Mouse (Mus musculus) CH12.LX (cell line): ENCODE data around the gene Rbks. TPM values are rescaled to one million over a fixed set of nuclear protein-coding genes. Genes with fewer than 3 reads are reported as not detected.

Experiments
- DNase-seq: peaks from one replicate; pipeline ENCODE4 v3.0.0-alpha.2; 2013; ENCODE audit errors: extremely low read depth
- H3K27ac ChIP-seq: 2 replicates; pipeline ENCODE4 v1.5.1; 2012; ENCODE audit warnings: low read depth, mild to moderate bottlenecking, control low read depth, moderate library complexity; ENCODE audit not compliant: insufficient read depth
- H3K27me3 ChIP-seq: replicated peaks from 2 replicates; pipeline ENCODE3; 2012; ENCODE audit warnings: inconsistent platforms
- H3K36me3 ChIP-seq, 2 experiments: replicated peaks in 1 of 2; 2 replicates each; pipeline versions ENCODE3 to v1.6.1; 2012; ENCODE audit warnings: inconsistent platforms in 1 of 2, low read length in 1 of 2, mild to moderate bottlenecking in 1 of 2, mixed read lengths in 1 of 2, moderate library complexity in 1 of 2; ENCODE audit not compliant: control insufficient read depth in 1 of 2, insufficient read depth in 1 of 2
- H3K4me1 ChIP-seq, 2 experiments: 2 replicates each; pipeline ENCODE4 v1.6.1; 2012; ENCODE audit warnings: inconsistent platforms in 1 of 2, moderate library complexity in 1 of 2; ENCODE audit not compliant: insufficient read depth in 2 of 2, control insufficient read depth in 1 of 2
- H3K4me2 ChIP-seq: 2 replicates; pipeline ENCODE4 v1.6.1; 2012; ENCODE audit warnings: low read depth, mild to moderate bottlenecking, control low read depth; ENCODE audit not compliant: poor library complexity, insufficient read depth, severe bottlenecking
- H3K4me3 ChIP-seq, 3 experiments: fragments of 150-350 bp in 1 of 3; sonication (generic) in 1 of 3; replicated peaks in 1 of 3; 2 replicates each; pipeline versions ENCODE3 to v1.5.1; 2011 to 2012; ENCODE audit warnings: low read depth in 2 of 3, low read length in 2 of 3, mild to moderate bottlenecking in 2 of 3, moderate library complexity in 2 of 3, control low read depth in 1 of 3, improper control_type of control experiment in 1 of 3, inconsistent platforms in 1 of 3, mixed read lengths in 1 of 3; ENCODE audit not compliant: poor library complexity in 1 of 3
- H3K79me2 ChIP-seq: replicated peaks from 2 replicates; pipeline ENCODE4 v1.6.1; 2012; ENCODE audit warnings: mild to moderate bottlenecking, moderate library complexity; ENCODE audit not compliant: control insufficient read depth, poor library complexity, insufficient read depth, severe bottlenecking; ENCODE audit errors: extremely low read depth
- H3K9ac ChIP-seq: 2 replicates; pipeline ENCODE4 v1.6.1; 2012; ENCODE audit warnings: low read depth, mild to moderate bottlenecking, control low read depth, moderate library complexity; ENCODE audit not compliant: insufficient read depth
- H3K9me3 ChIP-seq: replicated peaks from 2 replicates; pipeline ENCODE3; 2012; ENCODE audit warnings: low read length, inconsistent platforms, mixed read lengths
- BHLHE40 ChIP-seq: IDR thresholded peaks from 2 replicates; pipeline ENCODE4 v1.6.1; 2011; ENCODE audit warnings: mild to moderate bottlenecking, low read depth, low read length, improper control_type of control experiment
- CHD1 ChIP-seq: IDR thresholded peaks from 2 replicates; pipeline ENCODE4 v1.6.1; 2012; ENCODE audit warnings: low read depth, low read length, improper control_type of control experiment, inconsistent platforms
- CTCF ChIP-seq, 2 experiments: IDR thresholded peaks in 1 of 2; conservative IDR thresholded peaks in 1 of 2; 2 replicates each; pipeline ENCODE4 v1.5.1; 2011 to 2012; ENCODE audit warnings: low read depth in 2 of 2, low read length in 2 of 2, improper control_type of control experiment in 1 of 2, inconsistent platforms in 1 of 2, mild to moderate bottlenecking in 1 of 2, moderate library complexity in 1 of 2
- IRF4 ChIP-seq: IDR thresholded peaks from 2 replicates; pipeline ENCODE4 v1.6.1; 2014; ENCODE audit warnings: low read depth, mild to moderate bottlenecking, inconsistent platforms, low read length, improper control_type of control experiment
- JUN ChIP-seq: IDR thresholded peaks from 2 replicates; pipeline ENCODE4 v1.6.1; 2011; ENCODE audit warnings: low read depth, mild to moderate bottlenecking, low read length, improper control_type of control experiment, moderate library complexity; ENCODE audit not compliant: insufficient read depth
- JUND ChIP-seq: conservative IDR thresholded peaks from 2 replicates; pipeline ENCODE4 v1.6.1; 2011; ENCODE audit warnings: low read depth, low read length, improper control_type of control experiment
- KAT2A ChIP-seq: IDR thresholded peaks from 2 replicates; pipeline ENCODE4 v1.6.1; 2012; ENCODE audit warnings: low read length, improper control_type of control experiment, inconsistent platforms; ENCODE audit not compliant: insufficient replicate concordance
- MAFK ChIP-seq: IDR thresholded peaks from 2 replicates; pipeline ENCODE4 v1.6.1; 2011; ENCODE audit warnings: low read length, improper control_type of control experiment; ENCODE audit not compliant: insufficient replicate concordance
- MAX ChIP-seq: IDR thresholded peaks from 2 replicates; pipeline ENCODE4 v1.6.1; 2011; ENCODE audit warnings: low read length, improper control_type of control experiment
- MAZ ChIP-seq: IDR thresholded peaks from 2 replicates; pipeline ENCODE4 v1.6.1; 2012; ENCODE audit warnings: low read depth, mild to moderate bottlenecking, inconsistent platforms, low read length, improper control_type of control experiment, moderate library complexity
- MYC ChIP-seq: IDR thresholded peaks from 2 replicates; pipeline ENCODE4 v1.6.1; 2011; ENCODE audit warnings: low read depth, mild to moderate bottlenecking, improper control_type of control experiment, low read length
- NELFE ChIP-seq: IDR thresholded peaks from 2 replicates; pipeline ENCODE4 v1.6.1; 2011; ENCODE audit warnings: low read depth, low read length, improper control_type of control experiment
- PAX5 ChIP-seq: IDR thresholded peaks from 2 replicates; pipeline ENCODE4 v1.6.1; 2012; ENCODE audit warnings: low read length, inconsistent platforms, mixed read lengths
- RCOR1 ChIP-seq: conservative IDR thresholded peaks from 2 replicates; pipeline ENCODE4 v1.6.1; 2012; ENCODE audit warnings: low read depth, mild to moderate bottlenecking, inconsistent platforms, low read length, improper control_type of control experiment
- SMC3 ChIP-seq: IDR thresholded peaks from 2 replicates; pipeline ENCODE4 v1.6.1; 2011; ENCODE audit warnings: low read depth, low read length, improper control_type of control experiment
- TBP ChIP-seq: conservative IDR thresholded peaks from 2 replicates; pipeline ENCODE4 v1.6.1; 2011; ENCODE audit warnings: low read depth, low read length, improper control_type of control experiment
- TCF12 ChIP-seq: IDR thresholded peaks from 2 replicates; pipeline ENCODE4 v1.6.1; 2014; ENCODE audit warnings: low read depth, mild to moderate bottlenecking, inconsistent platforms, low read length, improper control_type of control experiment
- UBTF ChIP-seq: IDR thresholded peaks from 2 replicates; pipeline ENCODE4 v1.6.1; 2012; ENCODE audit warnings: low read depth, mild to moderate bottlenecking, inconsistent platforms, low read length, improper control_type of control experiment, moderate library complexity
- USF2 ChIP-seq: conservative IDR thresholded peaks from 2 replicates; pipeline ENCODE4 v1.6.1; 2011; ENCODE audit warnings: low read depth, low read length, improper control_type of control experiment
- ZKSCAN1 ChIP-seq: IDR thresholded peaks from 2 replicates; pipeline ENCODE4 v1.6.1; 2012; ENCODE audit warnings: low read depth, inconsistent platforms, low read length, improper control_type of control experiment, borderline replicate concordance
- ZNF384 ChIP-seq: IDR thresholded peaks from 2 replicates; pipeline ENCODE4 v1.6.1; 2012; ENCODE audit warnings: low read depth, low read length, improper control_type of control experiment, inconsistent platforms
- dilution Hi-C: fragments of 300-500 bp; cut with MboI; formaldehyde crosslinking; loops from 2 replicates; pipeline ENCODE4 v1.14.3; 2020; ENCODE audit warnings: low sequenced_read_pairs; ENCODE audit not compliant: extremely low pct_unique_long_range_greater_than_20kb, extremely low pct_ligation_motif_present
- in situ Hi-C: fragments of 300-500 bp; cut with MboI; formaldehyde crosslinking; loops from 3 replicates; pipeline ENCODE4 v1.14.3; 2019; ENCODE audit warnings: low sequenced_read_pairs, low pct_ligation_motif_present, low pct_unique_long_range_greater_than_20kb, mixed read lengths
- polyA plus RNA-seq: library from polyadenylated mRNA; unstranded; fragments of >175 nt; gene quantifications from 2 replicates; pipeline ENCODE4 v1.2.1, GENCODE M21; 2012; ENCODE audit warnings: low read depth; ENCODE audit not compliant: insufficient read length
- total RNA-seq, 2 experiments: library from RNA; depleted of rRNA; stranded (reverse); fragments of 300-350 nt in 1 of 2; fragments of >200 nt in 1 of 2; gene quantifications; 2 replicates each; pipeline ENCODE4 v1.2.3; 2012 to 2014

Rbks gene
- total and polyA plus RNA-seq, 3 experiments = 3.6 to 9.2 (median 6.8) TPM

DNA sequence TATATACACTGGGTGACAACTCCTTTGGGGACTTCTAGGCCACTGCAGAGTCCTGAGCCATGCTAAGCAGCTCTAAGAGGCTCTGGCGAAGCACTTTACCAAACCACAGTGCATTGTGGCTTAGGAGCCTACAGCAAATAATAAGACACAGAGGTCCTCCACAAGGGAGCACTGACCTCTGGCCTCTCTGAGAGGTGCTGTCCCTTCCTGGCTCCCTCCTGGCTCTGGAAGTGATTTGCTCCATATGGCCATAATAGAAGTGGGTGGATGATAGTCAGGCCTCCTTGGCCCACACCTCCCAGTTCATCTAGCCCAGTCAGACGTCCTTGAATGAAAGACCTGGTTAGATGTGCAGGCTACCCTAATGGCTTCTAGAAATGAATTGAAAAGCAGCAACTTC, 109.4 kb downstream of the Rbks start:
- in situ Hi-C loops = no loop called here
- no peak overlapping the region for H3K27ac ChIP-seq
- no peaks in the 10 kb centered on the region for H3K27me3 ChIP-seq
- no peaks in the 10 kb centered on the region for H3K4me1 ChIP-seq
- H3K36me3 ChIP-seq = no peaks in the 10 kb centered on the region
- H3K79me2 ChIP-seq = no peaks in the 10 kb centered on the region
- TF ChIP-seq MAX (no peak), UBTF (no peak), BHLHE40 (no peak), CHD1 (no peak), JUN (no peak), TCF12 (no peak), NELFE (no peak)
- DNase-seq = no peak
- no peak overlapping the region for H3K9ac ChIP-seq
- dilution Hi-C loops = no loop called here
- H3K4me3 ChIP-seq = no peak overlapping the region
- H3K4me2 ChIP-seq = no peak overlapping the region
- H3K9me3 ChIP-seq = peaks cover 12% of the 10 kb centered on the region

DNA sequence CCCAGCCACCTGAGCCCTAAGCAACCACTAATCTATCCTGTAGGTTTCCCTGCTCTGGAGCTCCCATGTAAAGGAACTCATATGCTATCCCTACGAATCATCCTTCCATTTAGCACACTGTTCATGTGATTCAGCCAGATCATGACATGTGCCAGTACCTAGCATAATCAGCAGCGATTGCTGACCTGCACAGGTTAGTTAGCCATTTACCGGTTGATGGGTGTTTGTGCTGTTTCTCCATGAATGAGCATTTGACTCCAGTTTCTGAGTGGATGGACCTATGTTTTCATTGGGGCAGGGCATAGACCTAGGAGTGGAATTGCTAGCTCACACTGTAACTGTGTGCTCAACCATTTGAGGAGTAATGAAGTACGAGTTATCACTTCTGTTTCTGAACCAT, 111.9 kb downstream of the Rbks start:
- no peak overlapping the region for H3K4me2 ChIP-seq
- no peak overlapping the region for H3K27ac ChIP-seq
- no peak for TF ChIP-seq CTCF (conservative IDR thresholded peaks at IDR 0.05 in 1 of 2, IDR thresholded peaks at IDR 0.05 in 1 of 2; ENCODE audit: low read depth in 2 of 2, low read length in 2 of 2)
- TF ChIP-seq RCOR1 = no peak
- TF ChIP-seq UBTF = no peak
- no peak for TF ChIP-seq JUND
- TF ChIP-seq ZKSCAN1 = no peak
- TF ChIP-seq USF2 = no peak
- TF ChIP-seq MAZ = no peak
- no peak for TF ChIP-seq MYC
- TF ChIP-seq KAT2A = no peak
- no peak for TF ChIP-seq MAFK
- TF ChIP-seq NELFE = no peak
- TF ChIP-seq JUN = no peak
- TF ChIP-seq PAX5 = no peak
- TF ChIP-seq TBP = no peak
- no peak for TF ChIP-seq TCF12
- no peak for TF ChIP-seq IRF4
- TF ChIP-seq SMC3 = no peak
- TF ChIP-seq MAX = no peak
- no peak for TF ChIP-seq ZNF384
- no peak for TF ChIP-seq CHD1
- H3K4me3 ChIP-seq = no peak overlapping the region
- no peak for DNase-seq
- H3K27me3 ChIP-seq = no peaks in the 10 kb centered on the region
- peaks cover 12% of the 10 kb centered on the region for H3K9me3 ChIP-seq
- peaks cover 0 to 3% of the 10 kb centered on the region in 2 experiments for H3K36me3 ChIP-seq
- dilution Hi-C loops = no loop called here
- in situ Hi-C loops = no loop called here
- H3K4me1 ChIP-seq = no peaks in the 10 kb centered on the region
- no peaks in the 10 kb centered on the region for H3K79me2 ChIP-seq
- H3K9ac ChIP-seq = no peak overlapping the region
